Mouse (Mus musculus): Measurements from ENCODE around the gene Panx1. TPM values are rescaled to one million over a fixed set of nuclear protein-coding genes. Genes with fewer than 3 reads are reported as not detected.

Gene Panx1
- total RNA-seq, 1 experiment = 25.0 TPM

DNA sequence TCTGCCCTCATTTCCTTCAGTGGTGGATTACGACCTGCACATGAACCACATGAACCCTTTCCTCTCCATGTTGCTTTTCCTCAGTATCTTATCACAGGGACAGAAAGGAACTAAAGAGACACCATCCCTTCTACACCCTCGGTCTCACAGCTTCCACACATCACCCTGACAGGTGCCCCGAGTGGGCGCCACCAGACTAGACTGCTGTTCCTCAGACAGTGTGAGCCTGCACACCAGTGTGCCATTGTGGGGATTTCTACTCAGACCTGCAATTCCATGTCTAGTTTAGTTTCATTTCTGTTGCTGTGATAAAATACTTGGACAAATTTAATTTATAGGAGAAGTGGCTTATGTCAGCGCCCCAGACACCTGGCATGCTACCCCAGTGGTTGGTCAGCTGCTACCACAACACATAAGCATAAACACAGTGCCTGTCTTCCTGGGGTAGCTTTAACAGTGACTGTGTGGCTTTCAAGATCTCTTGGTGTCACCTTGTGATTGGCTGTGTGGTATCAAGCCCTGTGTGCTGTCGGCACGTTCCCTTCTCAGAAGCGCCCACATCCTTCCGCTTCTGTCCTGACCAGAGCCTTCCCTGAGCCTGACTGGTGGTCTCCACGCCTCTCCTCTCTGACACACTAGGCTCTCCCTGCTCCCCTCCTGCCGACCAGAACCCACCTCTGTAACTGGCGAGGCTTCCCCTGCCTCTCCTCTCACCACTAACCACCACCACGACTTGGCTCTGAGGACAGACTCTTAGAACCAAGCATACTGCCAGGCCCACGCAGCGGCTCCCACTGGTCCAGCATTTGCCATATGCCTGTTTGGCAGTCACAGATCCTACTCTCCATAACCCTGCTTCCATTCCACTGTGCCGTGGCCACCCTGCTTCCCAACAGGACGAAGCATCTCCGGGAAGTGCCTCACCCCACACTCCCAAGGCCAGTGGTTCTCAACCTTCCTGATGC, 27.2 kb downstream of the Panx1 start:
- no peak overlapping the region for H3K9ac ChIP-seq (ENCODE audit: insufficient read depth, low read depth, low read length, poor library complexity, severe bottlenecking)
- H3K9me3 ChIP-seq (ENCODE audit: control insufficient read depth, insufficient read depth, low read depth, low read length) = no peaks in the 10 kb centered on the region
- TF ChIP-seq MAFK (IDR thresholded peaks at IDR 0.05; ENCODE audit: insufficient read depth, low read depth, low read length) (no peak), HCFC1 (IDR thresholded peaks at IDR 0.05; ENCODE audit: borderline replicate concordance, insufficient read depth, low read length) (no peak), CHD2 (IDR thresholded peaks at IDR 0.05; ENCODE audit: low read depth, low read length) (no peak)
- no peaks in the 10 kb centered on the region; the same call in 1 of the 2 replicates for H3K36me3 ChIP-seq (ENCODE audit: control insufficient read depth, insufficient read depth, low read length, poor library complexity, severe bottlenecking)
- DNase-seq (ENCODE audit: low read depth, low spot score) = no peak
- in situ Hi-C loops (cut with MboI; ENCODE audit: low sequenced_read_pairs in 2 of 2, unreplicated experiment in 2 of 2) = loop anchor here (10.0 to 25.0 kb wide), 2 partner anchors 153 to 156 kb away; partner anchors contain the start of gene Gpr83 (in 2 of the 2)
- no peak overlapping the region for H3K27ac ChIP-seq (ENCODE audit: insufficient read depth, low read depth, low read length, poor library complexity, severe bottlenecking)
- H3K4me1 ChIP-seq (ENCODE audit: control insufficient read depth in 2 of 2, insufficient read depth in 2 of 2, low read length in 2 of 2, poor library complexity in 1 of 2) = peaks cover 0 to 10% of the 10 kb centered on the region in 2 experiments; a peak in 2 of 4 replicates
- no peak overlapping the region for H3K4me3 ChIP-seq (ENCODE audit: insufficient read depth in 1 of 2, low read depth in 1 of 2, low read length in 2 of 2, poor library complexity in 1 of 2, severe bottlenecking in 1 of 2)

DNA sequence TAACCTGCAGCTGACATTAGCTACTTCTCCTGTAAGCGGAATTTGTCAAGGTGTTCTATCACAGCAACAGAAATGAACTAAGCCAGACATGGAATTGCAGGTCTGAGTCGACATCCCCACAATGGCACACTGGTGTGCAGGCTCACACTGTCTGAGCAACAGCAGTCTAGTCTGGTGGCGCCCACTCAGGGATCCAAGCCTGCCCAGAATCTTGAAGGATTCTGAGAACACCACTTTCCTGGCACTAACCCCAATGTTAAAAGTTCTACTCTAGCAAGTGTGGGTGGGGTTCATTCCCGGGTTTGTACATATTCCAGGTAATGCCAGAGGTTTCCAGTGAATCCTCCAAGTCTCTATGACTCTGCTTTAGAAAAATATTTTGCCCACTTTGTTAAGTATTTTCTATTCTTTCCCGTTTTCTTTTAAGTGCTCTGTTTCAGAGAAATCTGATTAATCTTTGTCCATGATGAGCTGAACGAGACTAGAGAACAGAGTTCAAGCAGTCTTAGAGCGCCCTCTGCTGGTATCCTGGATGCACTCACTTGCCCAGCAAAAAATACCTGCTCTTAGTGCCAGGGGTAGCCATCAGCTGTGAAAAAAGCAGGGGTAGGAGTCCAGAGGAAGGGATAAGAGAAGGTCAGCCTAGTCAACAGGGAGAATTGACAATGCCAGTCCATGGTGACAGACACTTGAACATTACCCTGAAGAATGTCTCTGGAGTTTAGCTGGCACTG, 29.9 kb downstream of the Panx1 start:
- in situ Hi-C loops (cut with MboI; ENCODE audit: low sequenced_read_pairs in 2 of 2, unreplicated experiment in 2 of 2) = loop anchor here (10.0 to 25.0 kb wide), 2 partner anchors 151 to 153 kb away; partner anchors contain the start of gene Gpr83 (in 2 of the 2)
- Histone ChIP-seq H3K4me3 (ENCODE audit: insufficient read depth in 1 of 2, low read depth in 1 of 2, low read length in 2 of 2, poor library complexity in 1 of 2, severe bottlenecking in 1 of 2) (no peak overlapping the region), H3K36me3 (ENCODE audit: control insufficient read depth, insufficient read depth, low read length, poor library complexity, severe bottlenecking) (no peaks in the 10 kb centered on the region), H3K9ac (ENCODE audit: insufficient read depth, low read depth, low read length, poor library complexity, severe bottlenecking) (no peak overlapping the region), H3K27ac (ENCODE audit: insufficient read depth, low read depth, low read length, poor library complexity, severe bottlenecking) (no peak overlapping the region), H3K9me3 (ENCODE audit: control insufficient read depth, insufficient read depth, low read depth, low read length) (no peaks in the 10 kb centered on the region), H3K4me1 (ENCODE audit: control insufficient read depth in 2 of 2, insufficient read depth in 2 of 2, low read length in 2 of 2, poor library complexity in 1 of 2) (no peaks in the 10 kb centered on the region)
- DNase-seq (ENCODE audit: low read depth, low spot score) = peak; percentile 77
- TF ChIP-seq ZC3H11A (IDR thresholded peaks at IDR 0.05; ENCODE audit: borderline replicate concordance, low read depth, low read length) (peak; percentile 92; the same call in 1 of the 2 replicates), MAFK (IDR thresholded peaks at IDR 0.05; ENCODE audit: insufficient read depth, low read depth, low read length) (no peak)

DNA sequence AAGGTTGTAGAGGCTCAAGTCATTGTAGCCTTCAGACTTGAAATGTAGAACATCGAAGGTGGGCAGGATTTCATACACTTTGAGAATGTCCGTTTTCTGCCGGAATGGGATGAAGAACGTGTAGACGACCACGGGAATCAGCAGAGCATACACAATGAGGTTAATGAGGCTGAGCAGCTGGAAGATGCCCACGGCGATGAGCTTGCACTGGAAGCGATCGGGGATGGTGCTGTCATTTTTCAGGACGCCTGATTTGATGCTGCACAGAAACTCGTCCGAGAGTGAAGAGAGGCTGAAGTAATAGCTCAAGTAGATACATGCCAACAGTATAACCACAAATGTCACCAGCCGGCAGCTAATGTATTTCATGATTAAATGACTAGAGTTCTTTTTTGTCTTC, 37.7 kb downstream of the Panx1 start:
- Histone ChIP-seq H3K9me3 (ENCODE audit: control insufficient read depth, insufficient read depth, low read depth, low read length) (no peaks in the 10 kb centered on the region), H3K4me1 (ENCODE audit: control insufficient read depth in 2 of 2, insufficient read depth in 2 of 2, low read length in 2 of 2, poor library complexity in 1 of 2) (peaks cover 0 to 2% of the 10 kb centered on the region in 2 experiments; a peak in 1 of 4 replicates), H3K27ac (ENCODE audit: insufficient read depth, low read depth, low read length, poor library complexity, severe bottlenecking) (no peak overlapping the region), H3K36me3 (ENCODE audit: control insufficient read depth, insufficient read depth, low read length, poor library complexity, severe bottlenecking) (peaks cover 5% of the 10 kb centered on the region; the same call in 1 of the 2 replicates), H3K9ac (ENCODE audit: insufficient read depth, low read depth, low read length, poor library complexity, severe bottlenecking) (no peak overlapping the region), H3K4me3 (ENCODE audit: insufficient read depth in 1 of 2, low read depth in 1 of 2, low read length in 2 of 2, poor library complexity in 1 of 2, severe bottlenecking in 1 of 2) (no peak overlapping the region)
- TF ChIP-seq HCFC1 (IDR thresholded peaks at IDR 0.05; ENCODE audit: borderline replicate concordance, insufficient read depth, low read length) = no peak
- no peak for TF ChIP-seq CHD2 (IDR thresholded peaks at IDR 0.05; ENCODE audit: low read depth, low read length)
- no peak for TF ChIP-seq MAFK (IDR thresholded peaks at IDR 0.05; ENCODE audit: insufficient read depth, low read depth, low read length)
- TF ChIP-seq ZC3H11A (IDR thresholded peaks at IDR 0.05; ENCODE audit: borderline replicate concordance, low read depth, low read length) = no peak
- no peak for TF ChIP-seq ZNF384 (IDR thresholded peaks at IDR 0.05; ENCODE audit: low read depth, low read length)
- no peak for DNase-seq (ENCODE audit: low read depth, low spot score)
- in situ Hi-C loops (cut with MboI; ENCODE audit: low sequenced_read_pairs in 2 of 2, unreplicated experiment in 2 of 2) = loop anchor here in 1 of 2 experiments (25.0 kb wide), 1 partner anchor 145 kb away; the partner anchor contains the start of gene Gpr83

GRCm38 (mm10) chr9:15004298-15004685, 41.0 kb downstream of the Panx1 start:
- no peak overlapping the region for H3K9ac ChIP-seq (ENCODE audit: insufficient read depth, low read depth, low read length, poor library complexity, severe bottlenecking)
- TF ChIP-seq CHD2 (IDR thresholded peaks at IDR 0.05; ENCODE audit: low read depth, low read length) (no peak), HCFC1 (IDR thresholded peaks at IDR 0.05; ENCODE audit: borderline replicate concordance, insufficient read depth, low read length) (no peak), MAFK (IDR thresholded peaks at IDR 0.05; ENCODE audit: insufficient read depth, low read depth, low read length) (no peak)
- no peaks in the 10 kb centered on the region; a peak in 1 of 4 replicates for H3K4me1 ChIP-seq (ENCODE audit: control insufficient read depth in 2 of 2, insufficient read depth in 2 of 2, low read length in 2 of 2, poor library complexity in 1 of 2)
- 0 out of 2 replicates have a peak, but pooled peaks cover 2% of the 10 kb centered on the region for H3K36me3 ChIP-seq (ENCODE audit: control insufficient read depth, insufficient read depth, low read length, poor library complexity, severe bottlenecking)
- in situ Hi-C loops (cut with MboI; ENCODE audit: low sequenced_read_pairs in 2 of 2, unreplicated experiment in 2 of 2) = loop anchor here in 1 of 2 experiments (25.0 kb wide), 1 partner anchor 142 kb away; the partner anchor contains the start of gene Gpr83
- no peak overlapping the region for H3K4me3 ChIP-seq (ENCODE audit: insufficient read depth in 1 of 2, low read depth in 1 of 2, low read length in 2 of 2, poor library complexity in 1 of 2, severe bottlenecking in 1 of 2)
- DNase-seq (ENCODE audit: low read depth, low spot score) = no peak
- no peak overlapping the region for H3K27ac ChIP-seq (ENCODE audit: insufficient read depth, low read depth, low read length, poor library complexity, severe bottlenecking)
- no peaks in the 10 kb centered on the region for H3K9me3 ChIP-seq (ENCODE audit: control insufficient read depth, insufficient read depth, low read depth, low read length)

Measured in ES-E14 (cell line).